8 mouse cellular contexts compared by ENCODE assay signal in the genomic region with DNA sequence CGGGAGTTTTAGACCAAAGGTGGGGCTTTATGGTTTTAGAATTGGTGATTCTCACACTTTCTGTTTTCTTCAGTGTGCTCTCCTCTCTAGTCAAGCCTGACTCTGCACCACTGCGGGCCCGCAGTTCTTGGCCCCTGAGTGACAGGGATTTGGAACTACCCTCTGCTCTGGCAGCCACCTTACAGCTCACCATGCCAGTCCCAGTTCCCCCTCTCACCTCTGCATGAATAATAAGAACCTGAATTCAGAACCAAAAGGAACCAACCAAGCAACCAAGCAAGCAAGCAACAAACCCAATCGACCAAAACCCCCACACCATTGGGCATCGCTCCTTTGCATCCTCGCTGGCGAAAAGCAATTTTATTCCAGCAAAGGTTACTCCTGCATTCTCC. TPM values are rescaled to one million over a fixed set of nuclear protein-coding genes. Genes with fewer than 3 reads are reported as not detected.
DNase-seq lines count a peak whose midpoint lies in the region; ATAC-seq lines count a peak whose summit lies in the region.

No protein-coding gene starts in this region.

- H3K9ac ChIP-seq in kidney, embryonic 14.5 days (ENCODE audit: low read depth, low read length): no peak overlapping the region; the same call in 1 of the 2 replicates
- peak overlapping the region; percentile 79 for H3K9ac ChIP-seq in hindbrain, embryonic 13.5 days
- H3K9ac ChIP-seq in midbrain, embryonic 13.5 days (replicated peaks): peak overlapping the region; percentile 80

- H3K9me3 ChIP-seq in kidney, embryonic 14.5 days (ENCODE audit: control insufficient read depth, low read length): no peaks in the 10 kb centered on the region
- no peaks in the 10 kb centered on the region for H3K9me3 ChIP-seq in hindbrain, embryonic 13.5 days
- no peaks in the 10 kb centered on the region for H3K9me3 ChIP-seq in midbrain, embryonic 13.5 days

- peak overlapping the region; percentile 78 for H3K4me3 ChIP-seq in kidney, embryonic 14.5 days (ENCODE audit: low read length)
- H3K4me3 ChIP-seq in hindbrain, embryonic 13.5 days: peak overlapping the region; percentile 68
- peak overlapping the region; percentile 82 for H3K4me3 ChIP-seq in midbrain, embryonic 13.5 days (replicated peaks)

- 11% methylated on average over 7 of the region's 7 CpGs for WGBS in kidney, embryonic 14.5 days
- WGBS in hindbrain, embryonic 13.5 days: 13% methylated on average over 7 of the region's 7 CpGs
- 6% methylated on average over 7 of the region's 7 CpGs for WGBS in midbrain, embryonic 13.5 days

- no peak for DNase-seq in kidney, postnatal 10 days
- peak; percentile 36 for DNase-seq in brain, adult 2 months (ENCODE audit: low read depth, low spot score)
- DNase-seq in urinary bladder, postnatal 25 days (ENCODE audit: low spot score): no peak
- no peak for DNase-seq in cerebellum, adult 11-12 months
- no peak for DNase-seq in spleen, adult 12 weeks (ENCODE audit: low spot score)

- no peaks in the 10 kb centered on the region for H3K36me3 ChIP-seq in kidney, embryonic 14.5 days (ENCODE audit: control insufficient read depth, insufficient read depth, low read length)
- no peaks in the 10 kb centered on the region for H3K36me3 ChIP-seq in hindbrain, embryonic 13.5 days
- no peaks in the 10 kb centered on the region for H3K36me3 ChIP-seq in midbrain, embryonic 13.5 days

- no peaks in the 10 kb centered on the region; the same call in 1 of the 2 replicates for H3K27me3 ChIP-seq in kidney, embryonic 14.5 days (ENCODE audit: control insufficient read depth, insufficient read depth, low read length)
- no peaks in the 10 kb centered on the region for H3K27me3 ChIP-seq in hindbrain, embryonic 13.5 days
- H3K27me3 ChIP-seq in midbrain, embryonic 13.5 days: no peaks in the 10 kb centered on the region

- no peak overlapping the region for H3K27ac ChIP-seq in kidney, embryonic 14.5 days (ENCODE audit: low read depth, low read length)
- peak overlapping the region; percentile 86 for H3K27ac ChIP-seq in hindbrain, embryonic 13.5 days
- no peak overlapping the region for H3K27ac ChIP-seq in midbrain, embryonic 13.5 days

- H3K4me2 ChIP-seq in kidney, embryonic 14.5 days (replicated peaks; ENCODE audit: low read depth, low read length): peak overlapping the region; percentile 84
- peak overlapping the region; percentile 77 for H3K4me2 ChIP-seq in hindbrain, embryonic 13.5 days
- H3K4me2 ChIP-seq in midbrain, embryonic 13.5 days (replicated peaks): peak overlapping the region; percentile 74

- peaks cover 6% of the 10 kb centered on the region; the same call in 1 of the 2 replicates for H3K4me1 ChIP-seq in kidney, embryonic 14.5 days (ENCODE audit: control insufficient read depth, insufficient read depth, low read length)
- H3K4me1 ChIP-seq in hindbrain, embryonic 13.5 days (replicated peaks): peaks cover 13% of the 10 kb centered on the region
- peaks cover 20% of the 10 kb centered on the region for H3K4me1 ChIP-seq in midbrain, embryonic 13.5 days (replicated peaks)

- peak; percentile 33; the same call in 1 of the 2 replicates for ATAC-seq in kidney, embryonic 14.5 days (ENCODE audit: low FRiP score, low TSS enrichment)
- no peak; the same call in 1 of the 2 replicates for ATAC-seq in hindbrain, embryonic 13.5 days (ENCODE audit: low FRiP score)
- peak; percentile 53 for ATAC-seq in midbrain, embryonic 13.5 days

RNA-seq across cellular contexts. Expression of a gene that starts 0.4 kb away (rescaled TPM):
- polyA plus RNA-seq in kidney, embryonic 14.5 days (2014; fragmentation: Nextera tagmentation; extraction: Ambion mirVana): 5.0 and 10.4 TPM in 2 replicates
- 21.7 and 22.0 TPM in 2 replicates for polyA plus RNA-seq in hindbrain, embryonic 13.5 days (2015; fragmentation: Nextera tagmentation; extraction: Ambion mirVana)
- 17.2 and 19.3 TPM in 2 replicates for polyA plus RNA-seq in midbrain, embryonic 13.5 days (2015; fragmentation: Nextera tagmentation; extraction: Ambion mirVana)
